Mouse (Mus musculus) B cell, adult 2 months (primary cell): ENCODE data around the gene Tnik.

Source experiments
- DNase-seq, 2 experiments: peaks; one replicate each; pipeline ENCODE4 v3.0.0; 2022

The Tnik gene

GRCm38 (mm10) chr3:28554934-28555333, 291.9 kb downstream of the Tnik start:
- no peak for DNase-seq

GRCm38 (mm10) chr3:28555795-28556570, 293.0 kb downstream of the Tnik start:
- no peak for DNase-seq

GRCm38 (mm10) chr3:28558328-28558871, 295.4 kb downstream of the Tnik start:
- DNase-seq: no peak

GRCm38 (mm10) chr3:28561408-28561807, 298.4 kb downstream of the Tnik start:
- no peak for DNase-seq

- peak; percentile 1 to 2 for DNase-seq
Measured at GRCm38 (mm10) chr3:28562612-28563332, 299.8 kb downstream of the Tnik start.

- no peak for DNase-seq
Measured at GRCm38 (mm10) chr3:28564370-28565357, 301.6 kb downstream of the Tnik start.

GRCm38 (mm10) chr3:28577301-28577700, 314.3 kb downstream of the Tnik start:
- DNase-seq: no peak

- no peak for DNase-seq
Measured at GRCm38 (mm10) chr3:28578950-28579615, 316.1 kb downstream of the Tnik start.

- DNase-seq: no peak
Measured at GRCm38 (mm10) chr3:28585750-28586465, 322.9 kb downstream of the Tnik start.

GRCm38 (mm10) chr3:28587808-28588207, 324.8 kb downstream of the Tnik start:
- no peak for DNase-seq

GRCm38 (mm10) chr3:28591345-28591744, 328.3 kb downstream of the Tnik start:
- DNase-seq: no peak

- no peak for DNase-seq
Measured at GRCm38 (mm10) chr3:28593922-28594321, 330.9 kb downstream of the Tnik start.

GRCm38 (mm10) chr3:28599476-28599875, 336.5 kb downstream of the Tnik start:
- no peak for DNase-seq

- no peak for DNase-seq
Measured at GRCm38 (mm10) chr3:28606741-28607140, 343.7 kb downstream of the Tnik start.

- DNase-seq: no peak
Measured at GRCm38 (mm10) chr3:28612330-28612729, 349.3 kb downstream of the Tnik start.

- no peak for DNase-seq
Measured at GRCm38 (mm10) chr3:28616386-28616785, 353.4 kb downstream of the Tnik start.

GRCm38 (mm10) chr3:28617008-28617627, 354.1 kb downstream of the Tnik start:
- no peak for DNase-seq

- no peak for DNase-seq
Measured at GRCm38 (mm10) chr3:28621792-28622191, 358.8 kb downstream of the Tnik start.

GRCm38 (mm10) chr3:28626816-28627215, 363.8 kb downstream of the Tnik start:
- DNase-seq: no peak

- no peak for DNase-seq
Measured at GRCm38 (mm10) chr3:28636778-28637177, 373.8 kb downstream of the Tnik start.

- no peak for DNase-seq
Measured at GRCm38 (mm10) chr3:28638957-28639356, 375.9 kb downstream of the Tnik start.
